Mouse (Mus musculus) ovary, adult 18-20 months (tissue): ENCODE results near the gene Gabrg3.
A peak's percentile ranks its signal among the peaks of the same experiment; 100 is the strongest.

ENCODE experiments used
- DNase-seq: peaks from one replicate; pipeline ENCODE4 v3.0.0; 2022; ENCODE audit warnings: low spot score, mixed read lengths

The Gabrg3 gene

DNA sequence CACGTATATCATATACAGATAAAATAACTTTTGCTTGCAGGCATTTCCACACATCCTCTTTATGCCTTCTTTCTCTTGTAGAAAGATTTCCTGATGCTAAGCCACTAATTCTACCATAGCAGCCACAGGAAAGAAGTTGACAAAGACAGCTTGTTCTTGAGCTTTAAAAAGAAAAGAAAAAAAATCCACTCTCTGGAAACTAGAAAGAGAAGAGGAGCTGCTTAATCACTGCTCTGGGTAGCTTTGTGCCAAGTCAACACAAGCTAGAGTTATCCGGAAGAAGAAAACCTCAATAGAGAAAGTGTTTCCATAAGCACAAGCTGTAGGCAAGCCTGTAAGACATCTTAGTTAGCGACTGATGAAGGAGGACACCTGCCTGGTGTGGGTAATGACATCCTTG, 321.6 kb downstream of the Gabrg3 start:
- no peak for DNase-seq

DNA sequence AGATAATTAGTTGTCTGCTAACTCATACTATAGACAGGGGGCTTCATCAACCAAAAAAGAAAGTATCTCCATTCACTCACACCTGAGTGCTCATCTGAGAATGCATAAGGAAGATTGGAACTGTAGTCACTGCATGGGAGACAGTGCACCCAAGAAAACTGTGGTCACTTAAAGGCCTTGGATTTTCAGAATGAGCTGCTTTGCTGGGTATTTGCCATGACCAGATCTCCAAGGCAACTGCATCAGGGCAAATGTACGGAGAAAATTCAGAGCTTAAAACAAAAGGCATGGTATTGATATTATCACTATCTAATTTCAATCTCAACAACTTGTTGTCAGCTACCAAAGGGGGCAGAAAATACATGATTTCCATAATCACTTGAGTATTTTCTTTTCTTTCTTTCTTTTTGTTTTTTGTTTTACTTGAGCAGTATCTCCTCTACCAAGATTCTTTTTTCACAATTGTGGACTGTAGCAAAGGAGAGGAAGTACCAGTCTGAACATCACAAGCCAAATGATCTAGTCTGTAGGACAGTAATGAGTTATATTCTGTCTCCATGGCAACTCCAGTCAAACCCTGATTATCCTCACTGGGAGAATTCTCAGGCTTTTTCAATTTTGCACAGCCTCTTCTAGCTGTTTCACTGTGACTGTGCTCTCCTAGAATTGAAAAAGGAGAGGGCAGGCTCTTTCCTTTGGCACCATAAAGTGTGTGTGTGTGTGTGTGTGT, 335.9 kb downstream of the Gabrg3 start:
- no peak for DNase-seq

- DNase-seq, result no peak
These were observed 349.0 kb downstream of the Gabrg3 start for GRCm38 (mm10) chr7:57037861-57038421.

DNA sequence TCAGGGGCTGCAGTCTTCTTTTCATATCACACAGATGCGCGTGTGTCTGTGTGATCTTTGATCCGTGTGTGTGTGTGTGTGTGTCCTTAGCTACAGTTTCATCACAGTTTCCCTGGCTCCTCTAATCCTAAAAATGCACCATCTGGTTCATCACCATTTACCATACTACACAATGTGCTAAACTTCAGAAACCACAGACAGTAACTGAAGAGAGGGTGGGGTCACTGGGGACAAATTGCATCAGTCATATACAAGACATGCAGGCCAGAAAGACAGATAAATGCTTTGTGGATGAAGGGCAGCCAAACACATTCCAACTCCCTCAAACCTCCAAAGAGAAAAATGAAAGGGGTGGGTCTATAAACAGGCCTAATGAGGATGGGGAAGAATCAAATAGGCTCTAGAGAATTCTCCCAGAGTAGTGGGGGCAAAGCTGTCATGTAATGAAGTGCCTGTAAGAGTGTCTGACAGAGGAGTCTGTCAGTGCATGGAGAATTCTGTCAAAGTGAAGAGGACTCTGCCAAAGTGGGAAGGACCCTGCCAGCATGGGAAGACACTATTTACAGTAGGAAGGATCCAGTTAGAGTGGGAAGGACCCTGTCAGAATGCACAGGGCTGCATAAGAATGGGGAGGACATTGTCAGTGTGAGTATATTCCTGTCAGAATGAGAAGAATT, 386.3 kb downstream of the Gabrg3 start:
- no peak for DNase-seq

GRCm38 (mm10) chr7:56997713-56998624, 389.0 kb downstream of the Gabrg3 start:
- no peak for DNase-seq

GRCm38 (mm10) chr7:56946398-56946797, 440.6 kb downstream of the Gabrg3 start:
- DNase-seq, result no peak

DNA sequence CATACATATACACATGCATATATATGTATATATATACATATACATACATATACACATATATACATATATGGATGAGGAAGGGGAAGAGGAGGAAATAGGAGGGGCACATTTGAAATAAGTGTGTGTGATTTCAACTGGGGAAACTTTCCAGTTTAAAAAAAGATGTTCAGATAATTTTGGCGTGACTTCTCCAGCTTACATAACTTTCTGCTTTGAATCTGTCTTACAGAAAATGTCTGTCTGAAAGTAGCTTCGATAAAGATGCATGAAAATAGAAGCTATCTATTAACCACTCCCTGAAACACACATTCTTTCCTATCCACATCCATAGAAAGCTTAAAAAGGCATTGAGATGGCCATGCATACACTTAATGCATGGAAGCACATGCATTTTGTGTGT, 445.4 kb downstream of the Gabrg3 start:
- DNase-seq, result no peak

DNA sequence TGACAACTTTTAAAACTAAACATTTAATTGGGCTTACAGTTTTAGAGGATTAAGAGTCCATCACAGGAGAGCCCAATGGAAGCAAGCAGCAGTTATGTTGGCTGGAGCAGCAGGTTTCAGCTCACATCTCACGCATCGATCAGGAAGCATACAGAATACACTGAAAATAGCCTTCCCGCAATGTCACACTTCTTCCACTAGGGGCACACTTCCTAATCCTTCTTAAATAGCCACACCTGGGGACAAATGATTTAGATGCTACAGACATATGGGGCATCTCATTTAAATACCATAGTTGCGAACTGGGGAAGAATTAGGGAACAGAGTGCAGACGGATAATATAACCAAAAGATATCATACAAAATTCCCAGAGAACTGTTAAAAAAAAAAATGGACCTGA, 449.0 kb downstream of the Gabrg3 start:
- no peak for DNase-seq

- DNase-seq, result no peak
These were observed 467.5 kb downstream of the Gabrg3 start for GRCm38 (mm10) chr7:56919499-56919898.

DNA sequence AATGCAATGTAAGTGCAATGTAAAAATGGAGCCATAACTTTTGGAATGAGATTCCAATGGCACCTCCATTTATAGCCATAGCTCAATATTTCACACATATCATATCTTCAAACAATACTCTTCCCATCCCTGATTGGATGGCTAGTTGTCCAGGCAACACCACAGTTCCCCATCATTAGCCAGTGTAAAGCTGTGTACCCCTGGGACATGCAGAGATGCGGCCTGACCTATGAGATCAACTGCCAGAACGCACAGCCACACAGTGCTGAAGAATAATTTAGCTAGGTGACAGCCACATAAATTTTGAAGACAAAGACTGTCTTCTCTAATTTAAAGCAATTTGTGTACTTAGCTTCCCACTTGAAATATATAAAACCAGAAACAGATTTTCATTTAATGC, 472.1 kb downstream of the Gabrg3 start:
- no peak for DNase-seq

DNA sequence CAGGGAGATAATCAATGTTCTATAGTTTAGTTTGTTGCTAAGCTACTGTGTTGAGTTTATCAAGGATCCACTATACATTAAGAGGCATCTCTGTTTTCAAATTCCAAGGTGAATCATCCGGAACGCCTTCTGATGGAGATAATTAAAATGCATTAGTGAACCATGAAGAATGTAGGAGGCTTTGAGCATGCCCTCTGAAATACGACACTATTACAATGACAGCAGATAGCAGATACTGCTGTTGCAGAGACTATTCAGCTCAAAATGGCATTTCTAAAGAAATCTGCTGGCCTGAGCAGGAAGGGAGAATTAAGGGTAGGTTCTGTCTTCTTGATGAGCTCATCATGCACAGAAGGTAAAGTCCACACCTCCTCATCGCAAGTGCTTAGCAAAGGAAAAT, 487.2 kb downstream of the Gabrg3 start:
- no peak for DNase-seq

DNA sequence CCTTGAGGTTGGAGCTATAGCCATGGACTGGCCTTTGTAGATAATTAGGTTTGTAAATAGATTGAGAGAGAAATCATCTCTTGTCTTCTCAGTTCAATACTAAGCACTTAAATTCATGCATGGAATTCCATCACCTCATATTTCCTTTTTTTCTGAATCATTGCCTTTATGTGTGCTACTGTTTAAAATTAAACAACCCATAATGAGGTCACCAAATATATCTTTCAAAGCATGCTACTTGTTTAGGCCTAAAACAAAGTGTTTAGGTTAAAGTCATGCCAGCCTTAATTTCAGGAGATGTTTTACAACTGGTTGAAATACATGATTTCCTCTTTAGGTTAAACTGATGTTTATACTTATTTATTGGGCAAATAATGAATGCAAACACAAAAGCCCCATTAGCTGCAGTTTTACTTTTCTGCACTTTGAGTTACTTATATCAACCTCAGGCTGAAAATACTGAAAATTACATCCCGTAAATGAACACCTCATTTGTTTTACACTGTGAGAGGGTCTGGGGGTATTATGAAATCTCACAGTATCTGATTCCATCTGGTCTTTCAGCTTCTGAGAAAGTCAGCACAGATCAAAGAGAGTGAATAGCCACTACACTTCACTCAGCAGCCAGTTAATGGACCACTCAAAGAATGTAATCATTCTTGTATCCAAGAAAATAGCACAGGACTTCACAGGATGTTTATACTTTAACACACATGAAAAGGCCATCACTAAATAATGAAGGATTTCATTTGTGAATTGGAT, 519.5 kb downstream of the Gabrg3 start:
- no peak for DNase-seq

GRCm38 (mm10) chr7:56843565-56843964, 543.4 kb downstream of the Gabrg3 start:
- no peak for DNase-seq

DNA sequence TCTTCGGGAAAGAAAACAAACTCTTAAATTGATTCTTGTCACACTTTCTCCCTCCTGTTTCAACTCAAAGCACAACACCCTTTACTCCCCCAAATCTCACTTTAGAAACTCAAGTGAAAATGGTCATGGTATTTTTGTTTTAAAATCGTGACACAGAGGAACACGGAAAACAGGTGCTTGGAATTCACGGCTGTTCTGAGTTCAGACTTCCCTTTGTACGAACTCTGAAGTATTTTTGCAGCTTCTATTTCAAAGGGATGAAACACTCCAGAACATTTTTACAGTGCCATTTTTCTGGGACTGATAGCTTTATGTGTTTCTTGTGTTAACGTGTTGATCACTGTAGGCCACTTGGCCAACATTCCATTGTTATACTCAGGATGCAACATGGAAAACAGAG, 561.5 kb downstream of the Gabrg3 start:
- DNase-seq, result no peak

- no peak for DNase-seq
These were observed 585.1 kb downstream of the Gabrg3 start for GRCm38 (mm10) chr7:56801841-56802240.

DNA sequence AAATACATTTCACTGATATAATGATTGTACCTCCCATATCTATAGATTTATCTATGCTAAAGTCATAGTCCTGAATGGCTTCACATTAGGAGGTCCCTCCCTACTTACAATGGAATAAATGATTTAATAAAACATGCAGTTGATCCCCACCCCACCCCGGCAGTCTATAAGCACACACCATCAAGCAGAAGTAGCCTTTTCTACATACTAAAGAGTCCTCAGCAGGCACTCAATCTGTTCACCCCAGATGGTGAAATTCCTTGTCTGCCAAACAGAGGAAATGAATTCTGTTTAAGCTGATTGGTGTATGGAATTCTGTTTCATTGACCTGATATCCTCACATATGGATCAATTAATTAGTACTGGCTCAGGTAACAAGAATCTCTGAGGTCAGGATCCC, 607.9 kb downstream of the Gabrg3 start:
- DNase-seq, result no peak

- DNase-seq, result no peak
These were observed 618.8 kb downstream of the Gabrg3 start for GRCm38 (mm10) chr7:56768216-56768615.

- DNase-seq, result no peak
These were observed 619.2 kb downstream of the Gabrg3 start for GRCm38 (mm10) chr7:56767796-56768195.

DNA sequence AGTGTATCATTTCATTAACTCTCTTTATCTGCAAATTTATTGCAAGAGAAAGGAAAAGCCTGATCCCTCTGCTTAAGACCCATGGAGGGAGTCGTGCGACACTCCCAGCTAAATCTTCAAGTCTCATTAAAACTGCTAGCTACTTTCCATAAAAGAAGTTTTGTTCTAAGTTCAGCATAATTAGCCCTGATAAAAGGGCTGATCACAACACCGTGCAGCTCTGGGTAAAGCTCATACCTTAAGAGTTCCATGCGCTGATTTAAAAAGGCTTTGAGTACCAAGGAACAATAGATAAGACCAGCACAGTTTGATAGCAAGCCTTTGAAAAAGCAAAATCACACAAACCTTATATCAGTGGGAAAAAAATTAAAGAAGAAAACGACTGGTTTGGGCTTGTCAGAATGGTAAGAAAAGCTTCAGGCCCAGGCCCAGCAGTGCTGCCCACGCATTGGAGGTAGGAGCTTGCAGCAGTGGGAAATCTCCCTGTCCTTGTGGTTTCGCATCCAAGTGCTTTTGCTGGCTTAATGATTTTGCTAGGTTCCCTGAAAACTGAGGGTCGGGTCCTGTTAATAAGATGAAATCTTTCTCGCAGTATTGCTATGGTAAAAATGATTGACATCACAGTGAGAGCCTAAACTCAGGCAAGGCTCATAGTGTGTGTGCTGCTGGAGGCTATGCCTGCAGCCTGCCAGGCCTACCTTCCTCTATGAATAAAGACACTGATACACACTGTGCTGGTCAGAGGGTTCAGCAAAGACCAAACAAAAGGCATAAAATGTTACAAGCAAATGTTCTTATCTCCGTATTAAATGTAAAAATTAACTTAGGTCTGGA, 621.2 kb downstream of the Gabrg3 start:
- DNase-seq, result peak; percentile 2

- no peak for DNase-seq
These were observed 657.8 kb downstream of the Gabrg3 start for GRCm38 (mm10) chr7:56729225-56729624.
